Mouse (Mus musculus): ENCODE data around the gene Keg1. TPM values are rescaled to one million over a fixed set of nuclear protein-coding genes. Genes with fewer than 3 reads are reported as not detected.

The Keg1 gene
- polyA plus RNA-seq, 1 experiment from 2014 or later, result not detected

DNA sequence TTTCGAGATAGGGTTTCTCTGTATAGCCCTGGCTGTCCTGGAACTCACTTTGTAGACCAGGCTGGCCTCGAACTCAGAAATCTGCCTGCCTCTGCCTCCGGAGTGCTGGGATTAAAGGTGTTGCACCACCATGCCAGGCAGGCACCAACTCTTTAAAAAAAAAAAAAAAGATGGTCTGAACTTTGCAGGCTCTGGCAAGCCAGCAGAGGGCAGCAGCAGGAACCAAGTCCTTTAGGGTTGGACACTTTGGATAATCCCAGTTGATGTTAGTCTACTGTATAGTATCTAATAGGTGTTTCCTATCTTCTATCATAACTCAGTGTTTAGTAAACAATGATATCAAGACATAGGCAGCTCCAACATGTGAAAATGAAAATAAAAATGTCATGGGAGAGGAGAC, 26.7 kb downstream of the Keg1 start:
- H3K4me3 ChIP-seq (ENCODE audit: control insufficient read depth in 1 of 2, insufficient read depth in 1 of 2, low read depth in 1 of 2, low read length in 2 of 2), result no peak overlapping the region
- no peaks in the 10 kb centered on the region for H3K9me3 ChIP-seq (ENCODE audit: control insufficient read depth, low read length)
- 70% methylated on average over 2 of the region's 3 CpGs for WGBS
- no peak for ATAC-seq (ENCODE audit: insufficient number of reproducible peaks, insufficient read depth, low FRiP score, low read depth)
- H3K4me2 ChIP-seq (ENCODE audit: low read length), result no peak overlapping the region
- H3K27ac ChIP-seq (replicated peaks in 1 of 2; ENCODE audit: control insufficient read depth in 1 of 2, insufficient read depth in 1 of 2, low read depth in 2 of 2, low read length in 2 of 2), result no peak overlapping the region
- no peaks in the 10 kb centered on the region for H3K27me3 ChIP-seq (ENCODE audit: control insufficient read depth, insufficient read depth, low read length)
- no peaks in the 10 kb centered on the region for H3K36me3 ChIP-seq (ENCODE audit: control insufficient read depth, insufficient read depth, low read length)
- H3K4me1 ChIP-seq (ENCODE audit: control insufficient read depth in 2 of 2, insufficient read depth in 2 of 2, low read length in 2 of 2), result no peaks in the 10 kb centered on the region
- H3K9ac ChIP-seq (ENCODE audit: low read length), result no peak overlapping the region

DNA sequence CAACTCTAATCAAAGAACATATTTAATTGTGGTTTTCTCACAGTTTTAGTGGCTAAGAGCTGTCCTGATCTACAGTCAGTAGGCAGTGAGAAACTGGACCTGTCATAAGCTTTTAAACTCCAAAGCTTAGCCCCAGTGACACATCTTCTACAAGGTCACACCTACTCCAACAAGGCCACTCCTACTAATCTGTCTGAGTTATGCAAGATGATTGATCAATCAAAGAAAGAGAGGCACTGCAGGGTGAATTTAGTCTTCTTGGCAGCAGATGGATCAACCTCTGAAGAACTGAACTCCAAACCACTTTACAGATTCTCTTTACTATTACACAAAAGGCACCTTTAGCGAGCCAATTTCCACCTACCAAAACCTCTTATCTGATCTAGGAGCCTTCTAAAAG, 30.3 kb downstream of the Keg1 start:
- Histone ChIP-seq H3K4me3 (ENCODE audit: control insufficient read depth in 1 of 2, insufficient read depth in 1 of 2, low read depth in 1 of 2, low read length in 2 of 2) (no peak overlapping the region), H3K4me2 (ENCODE audit: low read length) (no peak overlapping the region), H3K4me1 (ENCODE audit: control insufficient read depth in 2 of 2, insufficient read depth in 2 of 2, low read length in 2 of 2) (no peaks in the 10 kb centered on the region), H3K9me3 (ENCODE audit: control insufficient read depth, low read length) (no peaks in the 10 kb centered on the region), H3K36me3 (ENCODE audit: control insufficient read depth, insufficient read depth, low read length) (no peaks in the 10 kb centered on the region), H3K27ac (replicated peaks in 1 of 2; ENCODE audit: control insufficient read depth in 1 of 2, insufficient read depth in 1 of 2, low read depth in 2 of 2, low read length in 2 of 2) (no peak overlapping the region), H3K9ac (ENCODE audit: low read length) (no peak overlapping the region), H3K27me3 (ENCODE audit: control insufficient read depth, insufficient read depth, low read length) (no peaks in the 10 kb centered on the region)
- WGBS, result 69% methylated on average over 1 of the region's 1 CpGs
- ATAC-seq (ENCODE audit: insufficient number of reproducible peaks, insufficient read depth, low FRiP score, low read depth), result no peak

DNA sequence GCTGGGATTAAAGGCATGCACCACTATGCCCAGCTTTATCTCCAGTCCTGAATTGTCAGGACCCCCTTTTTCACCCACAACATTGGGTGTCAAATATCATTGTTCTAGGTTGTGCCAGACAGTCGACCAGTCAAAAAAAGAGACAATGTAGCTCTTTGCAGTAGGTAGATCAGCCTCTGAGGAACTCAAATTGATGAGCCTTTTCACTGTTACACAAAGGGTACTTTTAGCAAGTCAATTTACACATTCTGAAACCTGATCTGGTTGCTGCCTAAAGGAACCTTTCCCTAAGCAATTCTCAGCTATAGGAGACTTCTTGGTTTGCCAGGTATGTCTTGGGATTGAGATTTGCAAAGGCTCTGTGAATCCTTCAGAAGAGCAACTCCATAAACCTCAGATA, 35.5 kb downstream of the Keg1 start:
- no peak overlapping the region for H3K4me3 ChIP-seq (ENCODE audit: control insufficient read depth in 1 of 2, insufficient read depth in 1 of 2, low read depth in 1 of 2, low read length in 2 of 2)
- no peak for ATAC-seq (ENCODE audit: insufficient number of reproducible peaks, insufficient read depth, low FRiP score, low read depth)
- 55% methylated on average over 1 of the region's 1 CpGs for WGBS
- no peaks in the 10 kb centered on the region for H3K36me3 ChIP-seq (ENCODE audit: control insufficient read depth, insufficient read depth, low read length)
- H3K9me3 ChIP-seq (ENCODE audit: control insufficient read depth, low read length), result no peaks in the 10 kb centered on the region
- H3K27ac ChIP-seq (replicated peaks in 1 of 2; ENCODE audit: control insufficient read depth in 1 of 2, insufficient read depth in 1 of 2, low read depth in 2 of 2, low read length in 2 of 2), result no peak overlapping the region
- H3K4me1 ChIP-seq (ENCODE audit: control insufficient read depth in 2 of 2, insufficient read depth in 2 of 2, low read length in 2 of 2), result no peaks in the 10 kb centered on the region
- H3K9ac ChIP-seq (ENCODE audit: low read length), result no peak overlapping the region
- no peaks in the 10 kb centered on the region for H3K27me3 ChIP-seq (ENCODE audit: control insufficient read depth, insufficient read depth, low read length)
- H3K4me2 ChIP-seq (ENCODE audit: low read length), result no peak overlapping the region

DNA sequence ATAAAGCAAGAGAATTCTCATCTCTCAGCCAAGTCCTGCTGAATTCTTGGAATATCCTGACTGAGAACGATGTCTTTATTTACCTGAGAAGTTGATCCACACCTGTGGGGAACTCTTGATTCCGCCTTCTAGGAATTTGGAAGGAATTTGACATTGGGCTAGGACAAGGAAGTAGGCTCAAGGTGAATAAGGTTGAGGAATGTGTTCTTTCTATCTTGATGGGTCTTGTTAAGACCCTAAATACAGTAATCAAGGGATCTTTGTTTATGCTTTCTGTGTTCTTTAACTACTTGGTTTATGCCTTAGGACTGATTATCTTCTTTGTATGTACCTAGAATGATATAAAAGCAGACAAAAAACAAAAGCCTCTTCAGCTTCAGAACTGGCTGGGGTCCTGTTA, 36.4 kb downstream of the Keg1 start:
- Histone ChIP-seq H3K9me3 (ENCODE audit: control insufficient read depth, low read length) (no peaks in the 10 kb centered on the region), H3K36me3 (ENCODE audit: control insufficient read depth, insufficient read depth, low read length) (no peaks in the 10 kb centered on the region), H3K9ac (ENCODE audit: low read length) (no peak overlapping the region), H3K4me2 (ENCODE audit: low read length) (no peak overlapping the region), H3K27ac (replicated peaks in 1 of 2; ENCODE audit: control insufficient read depth in 1 of 2, insufficient read depth in 1 of 2, low read depth in 2 of 2, low read length in 2 of 2) (no peak overlapping the region), H3K27me3 (ENCODE audit: control insufficient read depth, insufficient read depth, low read length) (no peaks in the 10 kb centered on the region), H3K4me3 (ENCODE audit: control insufficient read depth in 1 of 2, insufficient read depth in 1 of 2, low read depth in 1 of 2, low read length in 2 of 2) (no peak overlapping the region), H3K4me1 (ENCODE audit: control insufficient read depth in 2 of 2, insufficient read depth in 2 of 2, low read length in 2 of 2) (no peaks in the 10 kb centered on the region)
- no peak for ATAC-seq (ENCODE audit: insufficient number of reproducible peaks, insufficient read depth, low FRiP score, low read depth)
- 77% methylated on average over 2 of the region's 2 CpGs for WGBS

DNA sequence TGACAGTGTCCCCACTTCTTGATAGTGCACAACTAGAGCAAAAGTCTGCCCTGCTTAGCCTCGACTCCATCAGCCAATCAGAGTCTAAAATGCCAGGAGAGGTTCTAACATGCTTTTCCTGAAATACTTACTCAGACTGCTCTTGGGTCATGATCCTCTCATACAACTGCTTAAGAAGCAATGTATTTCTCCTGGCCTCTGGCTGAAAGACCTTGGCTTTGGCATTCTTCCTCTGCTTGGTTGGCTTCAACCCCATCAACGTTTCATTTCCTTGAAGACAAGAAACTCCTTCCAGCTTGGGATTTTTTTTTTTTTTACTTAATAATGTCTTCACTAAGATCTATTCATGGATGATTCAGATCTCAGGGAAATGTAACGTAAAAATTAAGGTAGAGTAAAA, 60.7 kb downstream of the Keg1 start:
- Histone ChIP-seq H3K9ac (ENCODE audit: low read length) (no peak overlapping the region), H3K4me2 (ENCODE audit: low read length) (no peak overlapping the region), H3K36me3 (ENCODE audit: control insufficient read depth, insufficient read depth, low read length) (no peaks in the 10 kb centered on the region), H3K4me1 (ENCODE audit: control insufficient read depth in 2 of 2, insufficient read depth in 2 of 2, low read length in 2 of 2) (no peaks in the 10 kb centered on the region), H3K27ac (replicated peaks in 1 of 2; ENCODE audit: control insufficient read depth in 1 of 2, insufficient read depth in 1 of 2, low read depth in 2 of 2, low read length in 2 of 2) (no peak overlapping the region), H3K4me3 (ENCODE audit: control insufficient read depth in 1 of 2, insufficient read depth in 1 of 2, low read depth in 1 of 2, low read length in 2 of 2) (no peak overlapping the region), H3K9me3 (ENCODE audit: control insufficient read depth, low read length) (no peaks in the 10 kb centered on the region), H3K27me3 (ENCODE audit: control insufficient read depth, insufficient read depth, low read length) (no peaks in the 10 kb centered on the region)
- ATAC-seq (ENCODE audit: insufficient number of reproducible peaks, insufficient read depth, low FRiP score, low read depth), result no peak
- WGBS, result 71% methylated on average over 3 of the region's 3 CpGs

DNA sequence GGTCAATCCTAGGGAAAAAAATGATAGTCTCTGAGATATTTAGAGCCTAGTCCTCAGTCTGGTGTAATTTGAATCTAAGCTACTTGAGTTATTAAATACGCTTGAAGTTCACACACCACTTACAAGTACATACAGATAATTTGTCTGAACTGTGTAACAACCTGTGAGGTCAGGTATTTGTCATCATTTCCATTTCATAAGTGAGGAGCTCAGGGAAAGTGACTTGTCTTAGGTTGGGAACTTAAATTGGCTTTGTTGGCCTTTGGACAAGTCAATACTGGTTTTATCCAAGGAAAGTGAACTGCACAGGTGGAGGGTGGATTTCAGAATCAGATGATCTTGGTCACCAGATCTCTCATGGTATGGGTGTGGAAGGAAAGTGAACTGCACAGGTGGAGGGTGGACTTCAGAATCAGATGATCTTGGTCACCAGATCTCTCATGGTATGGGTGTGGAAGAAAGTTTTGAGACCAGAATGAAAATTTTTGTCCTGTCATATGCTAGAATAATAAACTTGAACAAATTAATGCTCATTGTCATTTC, 63.4 kb downstream of the Keg1 start:
- Histone ChIP-seq H3K36me3 (ENCODE audit: control insufficient read depth, insufficient read depth, low read length) (peaks cover 22% of the 10 kb centered on the region), H3K9me3 (ENCODE audit: control insufficient read depth, low read length) (no peaks in the 10 kb centered on the region), H3K4me3 (ENCODE audit: control insufficient read depth in 1 of 2, insufficient read depth in 1 of 2, low read depth in 1 of 2, low read length in 2 of 2) (no peak overlapping the region), H3K27ac (replicated peaks in 1 of 2; ENCODE audit: control insufficient read depth in 1 of 2, insufficient read depth in 1 of 2, low read depth in 2 of 2, low read length in 2 of 2) (no peak overlapping the region), H3K4me2 (ENCODE audit: low read length) (no peak overlapping the region), H3K27me3 (ENCODE audit: control insufficient read depth, insufficient read depth, low read length) (no peaks in the 10 kb centered on the region), H3K9ac (ENCODE audit: low read length) (no peak overlapping the region), H3K4me1 (ENCODE audit: control insufficient read depth in 2 of 2, insufficient read depth in 2 of 2, low read length in 2 of 2) (no peaks in the 10 kb centered on the region)
- no peak for ATAC-seq (ENCODE audit: insufficient number of reproducible peaks, insufficient read depth, low FRiP score, low read depth)
- 89% methylated on average over 1 of the region's 1 CpGs for WGBS

DNA sequence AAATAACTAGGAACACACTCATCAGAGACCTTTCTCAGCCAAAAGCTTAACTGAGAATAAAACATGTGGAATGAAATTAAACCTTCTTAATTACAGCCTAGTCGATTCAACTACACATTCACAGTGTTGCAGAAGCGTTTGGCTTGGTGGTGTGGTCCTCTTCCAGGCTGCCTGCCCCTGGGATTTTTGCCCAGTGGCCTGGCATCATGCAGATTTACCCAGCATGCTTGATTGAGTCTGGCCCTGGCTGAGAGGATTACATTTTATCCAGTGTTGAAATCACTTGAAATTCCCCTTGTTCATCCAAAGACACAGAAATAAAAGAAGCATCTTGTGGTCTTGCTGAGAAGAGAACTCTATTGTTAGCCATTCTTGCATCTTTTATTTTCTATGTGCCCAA, 64.1 kb downstream of the Keg1 start:
- H3K27me3 ChIP-seq (ENCODE audit: control insufficient read depth, insufficient read depth, low read length), result no peaks in the 10 kb centered on the region
- H3K9me3 ChIP-seq (ENCODE audit: control insufficient read depth, low read length), result no peaks in the 10 kb centered on the region
- H3K27ac ChIP-seq (replicated peaks in 1 of 2; ENCODE audit: control insufficient read depth in 1 of 2, insufficient read depth in 1 of 2, low read depth in 2 of 2, low read length in 2 of 2), result no peak overlapping the region
- no peaks in the 10 kb centered on the region for H3K4me1 ChIP-seq (ENCODE audit: control insufficient read depth in 2 of 2, insufficient read depth in 2 of 2, low read length in 2 of 2)
- 86% methylated on average over 2 of the region's 2 CpGs for WGBS
- no peak overlapping the region for H3K4me3 ChIP-seq (ENCODE audit: control insufficient read depth in 1 of 2, insufficient read depth in 1 of 2, low read depth in 1 of 2, low read length in 2 of 2)
- H3K36me3 ChIP-seq (ENCODE audit: control insufficient read depth, insufficient read depth, low read length), result peaks cover 26% of the 10 kb centered on the region
- H3K4me2 ChIP-seq (ENCODE audit: low read length), result no peak overlapping the region
- no peak overlapping the region for H3K9ac ChIP-seq (ENCODE audit: low read length)
- ATAC-seq (ENCODE audit: insufficient number of reproducible peaks, insufficient read depth, low FRiP score, low read depth), result no peak
